8 mouse cellular contexts compared by ENCODE assay signal in the genomic region with DNA sequence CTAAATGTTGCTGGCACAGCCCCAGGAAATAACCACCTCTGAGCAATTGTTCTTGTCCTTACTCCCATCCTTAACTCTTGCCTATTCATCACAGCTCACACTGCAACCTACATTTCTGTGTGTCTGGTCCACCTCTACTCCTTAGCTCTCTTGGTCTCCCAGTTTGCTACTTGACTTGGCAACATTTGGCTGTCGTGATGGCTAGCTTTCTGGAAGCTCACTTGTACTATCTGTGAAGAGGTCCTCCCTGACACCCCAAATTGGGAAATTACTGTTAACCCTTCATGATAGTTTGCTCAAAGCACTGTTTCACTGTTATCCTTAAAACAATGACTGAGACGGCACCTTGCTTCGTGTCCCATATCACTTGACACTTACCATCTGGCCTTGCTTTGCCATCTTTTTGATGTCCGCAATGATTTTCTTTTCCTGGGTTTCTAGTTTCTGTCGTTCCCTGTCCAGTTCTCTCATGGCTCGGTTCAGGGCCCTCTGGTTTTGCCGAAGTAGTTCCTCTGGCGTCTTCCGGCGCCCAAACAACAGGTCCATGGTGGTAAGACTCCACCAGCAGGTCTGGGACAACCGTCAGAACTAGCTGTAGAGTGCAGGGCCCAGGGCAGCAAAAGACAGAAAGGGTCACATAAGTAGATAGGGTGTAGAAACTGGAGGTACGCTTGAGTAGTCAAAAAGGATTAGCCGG. TPM values are rescaled to one million over a fixed set of nuclear protein-coding genes. Genes with fewer than 3 reads are reported as not detected.
DNase-seq lines count a peak whose midpoint lies in the region; ATAC-seq and TF ChIP-seq lines count a peak whose summit lies in the region.

No protein-coding gene starts in this region.

- H3K27ac ChIP-seq in kidney, embryonic 14.5 days (ENCODE audit: low read depth, low read length) = peak overlapping the region; percentile 93; the same call in 1 of the 2 replicates
- peak overlapping the region; percentile 51 for H3K27ac ChIP-seq in bone marrow macrophage, adult 2 months (ENCODE audit: insufficient read depth, low read depth, low read length)
- H3K27ac ChIP-seq in hindbrain, embryonic 11.5 days (ENCODE audit: low read depth, low read length) = peak overlapping the region; percentile 91
- H3K27ac ChIP-seq in midbrain, embryonic 12.5 days (replicated peaks) = peak overlapping the region; percentile 90

- H3K36me3 ChIP-seq in kidney, embryonic 14.5 days (ENCODE audit: control insufficient read depth, insufficient read depth, low read length) = peaks cover 65% of the 10 kb centered on the region
- H3K36me3 ChIP-seq in hindbrain, embryonic 11.5 days (ENCODE audit: control insufficient read depth, insufficient read depth, low read length) = peaks cover 21% of the 10 kb centered on the region
- H3K36me3 ChIP-seq in midbrain, embryonic 12.5 days = peaks cover 59% of the 10 kb centered on the region

- peak overlapping the region; percentile 81 for H3K4me2 ChIP-seq in kidney, embryonic 14.5 days (replicated peaks; ENCODE audit: low read depth, low read length)
- H3K4me2 ChIP-seq in hindbrain, embryonic 11.5 days (replicated peaks; ENCODE audit: low read depth, low read length) = peak overlapping the region; percentile 82
- H3K4me2 ChIP-seq in midbrain, embryonic 12.5 days (replicated peaks) = peak overlapping the region; percentile 78

- 37% methylated on average over 13 of the region's 13 CpGs for WGBS in kidney, embryonic 14.5 days
- 51% methylated on average over 13 of the region's 13 CpGs for WGBS in hindbrain, embryonic 11.5 days
- 54% methylated on average over 13 of the region's 13 CpGs for WGBS in midbrain, embryonic 12.5 days

- intact Hi-C loops in left cerebral cortex, postnatal 36 days (cut with DNase I) = loop anchor here (5.0 to 10.0 kb wide), 3 partner anchors 56 to 219 kb away; a partner anchor contains a TSS

- no peaks in the 10 kb centered on the region for H3K9me3 ChIP-seq in kidney, embryonic 14.5 days (ENCODE audit: control insufficient read depth, low read length)
- no peaks in the 10 kb centered on the region for H3K9me3 ChIP-seq in hindbrain, embryonic 11.5 days (ENCODE audit: control insufficient read depth, low read length)
- H3K9me3 ChIP-seq in midbrain, embryonic 12.5 days = no peaks in the 10 kb centered on the region

- TF ChIP-seq CTCF in bone marrow macrophage, adult 2 months (IDR thresholded peaks at IDR 0.05; ENCODE audit: low read depth, low read length) = no peak

- no peak for ATAC-seq in kidney, embryonic 14.5 days (ENCODE audit: low FRiP score, low TSS enrichment)
- no peak for ATAC-seq in hindbrain, embryonic 11.5 days (ENCODE audit: low FRiP score)
- no peak for ATAC-seq in midbrain, embryonic 12.5 days (ENCODE audit: low FRiP score, low read depth)

- H3K9ac ChIP-seq in kidney, embryonic 14.5 days (ENCODE audit: low read depth, low read length) = peak overlapping the region; percentile 76
- peak overlapping the region; percentile 66; the same call in 1 of the 2 replicates for H3K9ac ChIP-seq in hindbrain, embryonic 11.5 days (ENCODE audit: low read depth, low read length)
- peak overlapping the region; percentile 71 for H3K9ac ChIP-seq in midbrain, embryonic 12.5 days (replicated peaks)

- TF ChIP-seq POLR2A in bone marrow macrophage, adult 2 months (IDR thresholded peaks at IDR 0.05; ENCODE audit: borderline replicate concordance, low read depth, low read length) = no peak

- no peaks in the 10 kb centered on the region for H3K27me3 ChIP-seq in kidney, embryonic 14.5 days (ENCODE audit: control insufficient read depth, insufficient read depth, low read length)
- H3K27me3 ChIP-seq in hindbrain, embryonic 11.5 days (ENCODE audit: control insufficient read depth, insufficient read depth, low read length) = no peaks in the 10 kb centered on the region
- H3K27me3 ChIP-seq in midbrain, embryonic 12.5 days = no peaks in the 10 kb centered on the region

- DNase-seq in kidney, adult 11 months = no peak
- DNase-seq in hindbrain, embryonic 11.5 days (ENCODE audit: low spot score) = no peak
- no peak for DNase-seq in natural killer cell, adult 2 months (ENCODE audit: low spot score in 2 of 2)
- no peak for DNase-seq in left cerebral cortex, postnatal 36 days (ENCODE audit: low spot score in 2 of 2)
- DNase-seq in adrenal gland, postnatal 10 days = no peak

- H3K4me3 ChIP-seq in kidney, embryonic 14.5 days (ENCODE audit: low read length) = peak overlapping the region; percentile 55
- peak overlapping the region; percentile 64 for H3K4me3 ChIP-seq in bone marrow macrophage, adult 2 months (ENCODE audit: insufficient read depth, low read length)
- H3K4me3 ChIP-seq in hindbrain, embryonic 11.5 days (ENCODE audit: low read depth, low read length) = peak overlapping the region; percentile 57
- peak overlapping the region; percentile 55 for H3K4me3 ChIP-seq in midbrain, embryonic 12.5 days

- H3K4me1 ChIP-seq in kidney, embryonic 14.5 days (ENCODE audit: control insufficient read depth, insufficient read depth, low read length) = peaks cover 14% of the 10 kb centered on the region
- H3K4me1 ChIP-seq in bone marrow macrophage, adult 2 months (ENCODE audit: control insufficient read depth, insufficient read depth, low read length) = peaks cover 10% of the 10 kb centered on the region
- peaks cover 11% of the 10 kb centered on the region; the same call in 1 of the 2 replicates for H3K4me1 ChIP-seq in hindbrain, embryonic 11.5 days (replicated peaks; ENCODE audit: control insufficient read depth, insufficient read depth, low read length)
- peaks cover 29% of the 10 kb centered on the region for H3K4me1 ChIP-seq in midbrain, embryonic 12.5 days

RNA-seq across cellular contexts. Expression of a gene that starts 1.0 kb away (rescaled TPM):
- 148 and 165 TPM in 2 replicates for polyA plus RNA-seq in kidney, embryonic 14.5 days (2014; fragmentation: Nextera tagmentation; extraction: Ambion mirVana)
- polyA plus RNA-seq in bone marrow macrophage, adult 2 months (2012; ENCODE audit: insufficient read depth, insufficient read length, missing spikeins) = 161 and 167 TPM in 2 replicates
- polyA plus RNA-seq in hindbrain, embryonic 11.5 days (2014; fragmentation: Nextera tagmentation; extraction: Ambion mirVana) = 154 and 157 TPM in 2 replicates
- polyA plus RNA-seq in midbrain, embryonic 12.5 days (2016; fragmentation: Nextera tagmentation; extraction: Ambion mirVana) = 139 and 150 TPM in 2 replicates
- total RNA-seq in left cerebral cortex, postnatal 36 days (2021) = 100 to 1,000 TPM; 124 to 136 TPM
- 100 to 1,000 TPM; 165 to 169 TPM for total RNA-seq in adrenal gland, postnatal 10 days (2021)

RNA-seq across cellular contexts. Expression of a gene that starts 4.5 kb away (rescaled TPM):
- polyA plus RNA-seq in kidney, embryonic 14.5 days (2014; fragmentation: Nextera tagmentation; extraction: Ambion mirVana) = 156 and 199 TPM in 2 replicates
- polyA plus RNA-seq in bone marrow macrophage, adult 2 months (2012; ENCODE audit: insufficient read depth, insufficient read length, missing spikeins) = 171 and 193 TPM in 2 replicates
- polyA plus RNA-seq in hindbrain, embryonic 11.5 days (2014; fragmentation: Nextera tagmentation; extraction: Ambion mirVana) = 147 and 173 TPM in 2 replicates
- 143 and 149 TPM in 2 replicates for polyA plus RNA-seq in midbrain, embryonic 12.5 days (2016; fragmentation: Nextera tagmentation; extraction: Ambion mirVana)
- 100 to 1,000 TPM; 210 to 252 TPM for total RNA-seq in left cerebral cortex, postnatal 36 days (2021)
- total RNA-seq in adrenal gland, postnatal 10 days (2021) = 100 to 1,000 TPM; 175 to 186 TPM

RNA-seq across cellular contexts. Expression of a gene that starts 21.0 kb away (rescaled TPM):
- polyA plus RNA-seq in kidney, embryonic 14.5 days (2014; fragmentation: Nextera tagmentation; extraction: Ambion mirVana) = 2.4 and 3.2 TPM in 2 replicates
- 1.2 and 1.5 TPM in 2 replicates for polyA plus RNA-seq in bone marrow macrophage, adult 2 months (2012; ENCODE audit: insufficient read depth, insufficient read length, missing spikeins)
- 2.4 and 2.6 TPM in 2 replicates for polyA plus RNA-seq in hindbrain, embryonic 11.5 days (2014; fragmentation: Nextera tagmentation; extraction: Ambion mirVana)
- 5.2 and 5.3 TPM in 2 replicates for polyA plus RNA-seq in midbrain, embryonic 12.5 days (2016; fragmentation: Nextera tagmentation; extraction: Ambion mirVana)
- 10 to 100 TPM; 12.2 to 15.8 TPM for total RNA-seq in left cerebral cortex, postnatal 36 days (2021)
- total RNA-seq in adrenal gland, postnatal 10 days (2021) = 1 to 10 TPM; 2.1 to 4.9 TPM

RNA-seq across cellular contexts. Expression of a gene that starts 23.8 kb away (rescaled TPM):
- polyA plus RNA-seq in kidney, embryonic 14.5 days (2014; fragmentation: Nextera tagmentation; extraction: Ambion mirVana) = 19.8 and 29.6 TPM in 2 replicates
- 15.6 and 17.3 TPM in 2 replicates for polyA plus RNA-seq in bone marrow macrophage, adult 2 months (2012; ENCODE audit: insufficient read depth, insufficient read length, missing spikeins)
- polyA plus RNA-seq in hindbrain, embryonic 11.5 days (2014; fragmentation: Nextera tagmentation; extraction: Ambion mirVana) = 25.0 and 25.3 TPM in 2 replicates
- polyA plus RNA-seq in midbrain, embryonic 12.5 days (2016; fragmentation: Nextera tagmentation; extraction: Ambion mirVana) = 36.6 and 37.1 TPM in 2 replicates
- total RNA-seq in left cerebral cortex, postnatal 36 days (2021) = 10 to 100 TPM; 35.8 to 36.5 TPM
- 10 to 100 TPM; 11.3 to 13.6 TPM for total RNA-seq in adrenal gland, postnatal 10 days (2021)

RNA-seq across cellular contexts. Expression of a gene that starts 34.7 kb away (rescaled TPM):
- 433 and 514 TPM in 2 replicates for polyA plus RNA-seq in kidney, embryonic 14.5 days (2014; fragmentation: Nextera tagmentation; extraction: Ambion mirVana)
- 165 and 177 TPM in 2 replicates for polyA plus RNA-seq in bone marrow macrophage, adult 2 months (2012; ENCODE audit: insufficient read depth, insufficient read length, missing spikeins)
- polyA plus RNA-seq in hindbrain, embryonic 11.5 days (2014; fragmentation: Nextera tagmentation; extraction: Ambion mirVana) = 427 and 438 TPM in 2 replicates
- 376 and 420 TPM in 2 replicates for polyA plus RNA-seq in midbrain, embryonic 12.5 days (2016; fragmentation: Nextera tagmentation; extraction: Ambion mirVana)
- 100 to 1,000 TPM; 199 to 217 TPM for total RNA-seq in left cerebral cortex, postnatal 36 days (2021)
- 100 to 1,000 TPM; 218 to 247 TPM for total RNA-seq in adrenal gland, postnatal 10 days (2021)
